Mouse (Mus musculus) cerebellum, adult (tissue): Measurements from ENCODE around the gene Catsperd.

Experiments
- ATAC-seq: cut with Nextera tagmentation; 2 replicates; pipeline ENCODE4 v1.9.2; 2017; ENCODE audit warnings: mild to moderate bottlenecking, moderate library complexity, mixed read lengths; ENCODE audit not compliant: insufficient number of reproducible peaks, low FRiP score, low TSS enrichment

Gene Catsperd

DNA sequence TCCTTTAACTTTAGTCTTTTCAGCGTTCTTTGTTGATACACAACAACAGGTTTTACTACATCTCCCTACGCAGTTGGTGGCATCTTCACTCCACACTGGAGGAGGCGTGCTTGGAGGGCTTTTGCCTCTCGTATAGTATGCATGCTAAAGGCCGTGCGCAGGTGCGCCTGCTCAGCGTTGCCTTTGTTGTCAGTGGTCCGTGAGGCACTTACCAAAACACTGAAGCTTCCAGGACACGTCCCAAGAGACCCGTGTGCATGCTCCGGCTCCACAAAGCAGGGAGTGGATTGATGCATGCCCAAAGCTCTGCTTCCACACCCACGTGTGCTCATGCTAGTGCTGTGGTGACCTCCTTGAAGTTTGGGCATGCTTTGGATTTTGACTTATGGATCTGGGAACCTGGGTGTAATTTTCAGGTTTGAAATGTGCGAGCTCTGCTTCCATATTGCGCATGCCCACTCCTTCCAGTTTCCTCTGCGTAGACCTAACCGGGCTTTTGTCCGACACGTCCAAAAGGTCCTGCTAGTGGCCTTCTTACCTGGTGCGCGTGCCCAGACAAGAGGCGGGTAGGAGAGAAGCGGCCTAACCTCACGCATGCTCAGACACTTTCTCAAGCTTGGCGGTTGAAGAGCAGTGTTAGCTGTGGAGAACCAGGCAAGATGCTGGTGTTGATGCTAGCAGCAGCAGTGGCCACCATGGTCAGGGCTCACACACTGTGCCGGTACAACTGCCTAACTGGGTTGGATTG lies at the start of gene Catsperd:
TSS of gene Catsperd (plus strand) at position 614 of the 748 bp plus-strand sequence.
- ATAC-seq = no peak

DNA sequence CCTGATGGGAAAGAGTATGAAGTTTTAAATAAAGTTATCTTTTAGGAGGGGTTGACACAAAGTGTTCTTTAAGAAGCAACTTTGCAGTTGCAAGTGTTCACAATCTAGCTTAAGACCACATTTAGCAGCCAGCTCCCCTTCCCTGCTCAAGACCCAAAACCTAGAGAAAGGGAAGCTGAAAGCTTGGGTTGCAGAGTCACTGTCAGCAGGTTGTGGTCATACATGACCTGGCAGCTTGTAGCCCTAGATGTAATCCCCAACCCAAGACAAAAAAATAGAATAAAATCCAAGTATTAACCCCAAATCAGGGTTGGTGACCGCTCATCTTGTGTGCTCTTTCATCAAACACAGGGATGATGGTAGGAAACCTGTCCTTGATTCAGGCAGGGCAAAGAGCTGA lies 44.9 kb upstream of the Catsperd start:
- ATAC-seq = no peak

DNA sequence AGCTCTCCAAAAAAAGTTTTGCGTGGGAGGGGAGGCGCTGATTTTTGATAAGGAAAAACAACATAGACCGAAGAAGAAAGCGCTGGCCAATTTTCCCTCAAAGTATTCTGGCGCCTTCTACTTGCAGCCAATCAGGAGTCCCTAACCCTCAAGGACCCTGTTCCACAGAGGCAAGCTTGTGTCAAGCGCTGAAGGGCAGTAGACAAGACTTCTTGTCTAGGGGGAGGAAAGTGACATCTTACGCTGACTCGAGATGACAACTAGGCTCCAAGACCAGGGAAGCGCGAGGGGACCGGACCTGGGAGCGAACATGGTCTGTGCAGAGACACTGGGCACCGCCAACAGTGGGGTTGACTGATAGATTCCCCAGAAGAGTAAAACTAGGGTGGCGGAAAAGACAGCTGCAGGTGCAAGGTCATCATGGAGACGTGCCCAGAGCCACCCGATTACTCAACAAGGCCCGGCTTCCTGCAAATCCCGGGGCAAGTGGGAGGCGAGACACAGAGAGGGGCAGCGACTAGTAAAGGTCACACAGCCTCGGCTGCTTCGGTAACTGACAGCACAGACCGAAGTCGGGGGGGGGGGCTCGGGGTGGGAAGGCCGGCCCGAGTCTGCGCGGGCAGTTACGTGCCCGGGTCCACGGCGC lies 44.2 kb upstream of the Catsperd start:
- no peak for ATAC-seq

DNA sequence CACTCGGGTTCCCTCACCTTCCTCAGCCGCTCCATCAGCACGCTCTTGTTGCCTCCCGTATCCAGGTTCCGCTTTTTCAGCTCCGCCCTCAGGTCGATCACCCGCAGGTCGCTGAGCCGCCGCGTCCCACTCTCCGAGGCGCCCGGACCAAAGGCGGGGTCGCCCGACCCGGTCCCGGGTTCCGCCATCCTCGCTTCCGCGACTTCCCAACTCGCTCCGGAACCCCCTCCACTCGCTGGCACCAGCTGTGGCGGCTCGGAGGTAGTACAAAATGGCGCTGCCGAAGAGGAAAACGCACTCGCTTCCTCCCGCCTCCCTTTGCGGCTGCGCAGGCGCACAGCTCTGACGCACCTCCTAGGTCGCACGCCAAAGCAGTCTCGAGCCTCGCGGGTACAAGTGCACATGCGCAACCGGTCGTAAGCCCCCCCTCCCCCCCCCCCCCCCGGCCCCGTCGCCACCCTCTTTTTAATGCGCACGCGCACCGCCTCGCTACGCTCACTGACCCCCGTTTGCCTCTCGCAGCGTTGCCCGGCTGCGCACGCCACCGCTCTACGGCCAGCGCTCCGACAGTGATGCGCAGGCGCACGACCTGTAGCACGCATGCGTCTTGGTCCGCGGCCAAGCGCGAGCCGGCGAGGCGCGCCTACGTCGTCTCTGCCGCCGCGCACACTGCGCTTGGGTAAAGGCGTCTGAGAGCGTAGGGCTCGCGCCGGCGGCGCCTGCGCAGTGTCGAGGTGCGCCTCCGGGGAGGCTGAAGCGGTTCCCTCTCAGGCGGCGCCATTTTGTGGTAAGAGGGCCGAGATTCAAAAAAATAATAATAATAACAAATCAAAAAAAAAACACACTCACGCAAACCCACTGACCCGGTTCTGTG lies 43.4 kb upstream of the Catsperd start, which contains the start of the genes Safb2 and Safb:
TSS of gene Safb2 (minus strand) at position 329 of the 874 bp plus-strand sequence.
TSS of gene Safb (plus strand) at position 569 of the 874 bp plus-strand sequence.
- peak; percentile 77 for ATAC-seq

DNA sequence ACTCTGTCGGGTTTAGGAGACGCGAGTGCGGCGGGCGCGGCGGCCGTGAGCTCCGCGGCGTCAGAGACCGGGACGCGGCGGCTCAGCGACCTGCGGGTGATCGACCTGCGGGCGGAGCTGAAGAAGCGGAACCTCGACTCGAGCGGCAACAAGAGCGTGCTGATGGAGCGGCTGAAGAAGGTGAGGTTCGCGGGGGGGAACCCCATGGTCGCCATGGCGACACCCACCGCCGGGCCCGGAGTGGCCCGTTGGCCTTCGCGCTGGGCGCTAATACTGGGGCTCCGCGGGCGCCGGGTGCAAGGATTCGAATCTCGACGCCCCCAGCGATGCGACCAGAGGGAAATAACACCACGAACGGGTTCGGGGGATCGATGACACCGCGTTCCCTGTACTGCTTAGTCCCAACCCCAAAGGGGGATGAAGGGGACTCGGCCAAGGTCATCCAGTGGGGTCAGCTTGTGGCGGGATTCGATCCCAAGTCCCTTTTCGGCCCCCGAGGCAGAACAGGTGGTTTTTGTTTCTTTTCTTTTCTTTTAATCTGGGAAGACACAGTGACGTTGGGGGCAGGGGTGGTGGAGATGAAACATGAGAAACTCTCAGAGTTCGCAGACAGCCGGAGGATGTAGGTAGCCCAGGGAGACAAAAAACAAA lies 42.6 kb upstream of the Catsperd start:
- ATAC-seq = peak; percentile 29; the same call in 1 of the 2 replicates

DNA sequence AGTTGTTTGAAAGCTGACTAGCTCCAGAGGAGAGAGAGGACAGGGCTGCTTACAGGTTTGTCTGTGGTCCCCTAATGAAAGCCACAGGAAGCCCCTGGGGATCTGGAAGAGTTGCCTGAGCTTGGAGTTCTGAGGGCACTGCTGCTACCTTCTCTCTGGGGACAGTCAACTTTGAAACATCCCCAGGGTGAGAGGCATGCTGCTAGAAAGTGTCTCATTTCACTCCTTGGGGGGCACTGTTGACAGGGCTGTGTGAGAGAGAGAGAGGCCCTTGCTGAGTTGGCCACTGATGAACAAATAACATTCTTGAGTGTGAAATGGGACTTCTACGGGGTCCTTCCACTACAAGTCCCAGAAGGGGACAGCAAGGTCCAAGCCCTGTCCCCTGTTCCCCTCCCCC lies 40.2 kb upstream of the Catsperd start:
- no peak for ATAC-seq

DNA sequence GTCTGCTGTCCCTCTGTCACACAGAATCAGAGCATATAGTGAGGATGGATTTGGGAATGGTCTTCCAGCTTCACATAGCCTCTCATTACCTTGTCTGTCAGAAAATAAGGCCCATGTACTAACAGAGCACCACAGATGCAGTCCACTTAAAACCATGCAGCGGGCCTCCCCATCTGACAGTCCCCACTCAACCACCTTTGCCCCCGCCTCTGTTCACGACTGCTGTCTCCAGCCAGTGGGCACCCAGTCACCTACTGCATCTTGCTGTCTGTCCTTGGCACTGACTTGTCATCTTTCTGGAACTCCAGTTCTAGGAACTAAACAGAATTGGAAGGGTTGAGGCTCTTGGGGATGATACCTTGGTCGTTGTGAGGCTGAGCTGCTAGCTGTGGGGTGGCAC lies 39.0 kb upstream of the Catsperd start:
- ATAC-seq = no peak

DNA sequence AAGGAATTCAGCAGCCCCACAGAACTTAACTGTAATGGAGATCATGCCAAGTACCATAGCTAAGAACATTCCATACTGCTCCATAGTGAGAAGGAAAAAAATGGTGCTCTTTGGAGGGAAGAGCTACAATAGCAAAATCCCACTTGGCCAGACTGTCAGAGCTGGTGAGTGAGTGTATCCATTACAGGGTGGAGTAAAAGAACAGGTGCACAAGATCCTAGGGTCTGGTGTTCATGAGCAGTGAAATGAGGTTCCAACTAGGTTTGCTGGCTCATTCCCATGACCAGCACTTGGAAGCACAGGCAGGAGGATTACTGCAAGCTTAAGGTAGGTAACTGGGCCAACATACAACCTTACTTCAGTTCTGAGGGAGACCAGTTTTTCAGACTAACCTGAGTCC lies 35.4 kb upstream of the Catsperd start:
- no peak for ATAC-seq

DNA sequence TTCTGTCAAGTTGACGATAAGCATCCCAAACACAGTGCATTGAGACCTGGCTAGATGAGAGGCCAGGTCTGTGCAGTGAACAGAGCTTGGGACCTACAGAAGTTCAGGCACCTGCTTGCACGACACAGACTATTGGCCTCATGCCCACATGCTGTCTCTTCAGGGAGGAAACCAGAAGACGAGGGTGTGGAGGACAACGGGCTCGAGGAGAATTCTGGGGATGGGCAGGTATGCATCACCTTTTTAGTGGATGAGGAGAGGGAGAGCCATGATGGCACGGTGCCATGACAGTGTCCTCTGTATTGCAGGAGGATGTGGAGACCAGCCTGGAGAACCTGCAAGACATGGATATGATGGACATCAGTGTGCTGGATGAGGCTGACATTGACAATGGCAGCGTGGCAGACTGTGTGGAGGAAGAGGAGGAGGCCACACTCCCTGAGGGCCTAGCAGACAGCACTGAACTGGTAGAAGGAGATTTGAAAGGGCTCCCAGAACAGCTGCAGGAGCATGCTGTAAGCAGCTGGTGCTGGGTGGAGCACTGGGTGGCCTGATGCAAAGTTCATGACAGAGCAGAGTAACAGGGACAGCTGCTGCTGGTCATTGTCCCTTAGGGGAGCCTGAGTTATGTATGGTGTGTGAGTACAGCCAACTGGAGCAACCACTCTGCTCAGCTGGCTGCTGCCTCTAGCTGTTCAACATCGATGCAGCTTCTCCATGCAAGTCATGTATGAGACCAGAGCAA lies 34.2 kb upstream of the Catsperd start:
- ATAC-seq = no peak

DNA sequence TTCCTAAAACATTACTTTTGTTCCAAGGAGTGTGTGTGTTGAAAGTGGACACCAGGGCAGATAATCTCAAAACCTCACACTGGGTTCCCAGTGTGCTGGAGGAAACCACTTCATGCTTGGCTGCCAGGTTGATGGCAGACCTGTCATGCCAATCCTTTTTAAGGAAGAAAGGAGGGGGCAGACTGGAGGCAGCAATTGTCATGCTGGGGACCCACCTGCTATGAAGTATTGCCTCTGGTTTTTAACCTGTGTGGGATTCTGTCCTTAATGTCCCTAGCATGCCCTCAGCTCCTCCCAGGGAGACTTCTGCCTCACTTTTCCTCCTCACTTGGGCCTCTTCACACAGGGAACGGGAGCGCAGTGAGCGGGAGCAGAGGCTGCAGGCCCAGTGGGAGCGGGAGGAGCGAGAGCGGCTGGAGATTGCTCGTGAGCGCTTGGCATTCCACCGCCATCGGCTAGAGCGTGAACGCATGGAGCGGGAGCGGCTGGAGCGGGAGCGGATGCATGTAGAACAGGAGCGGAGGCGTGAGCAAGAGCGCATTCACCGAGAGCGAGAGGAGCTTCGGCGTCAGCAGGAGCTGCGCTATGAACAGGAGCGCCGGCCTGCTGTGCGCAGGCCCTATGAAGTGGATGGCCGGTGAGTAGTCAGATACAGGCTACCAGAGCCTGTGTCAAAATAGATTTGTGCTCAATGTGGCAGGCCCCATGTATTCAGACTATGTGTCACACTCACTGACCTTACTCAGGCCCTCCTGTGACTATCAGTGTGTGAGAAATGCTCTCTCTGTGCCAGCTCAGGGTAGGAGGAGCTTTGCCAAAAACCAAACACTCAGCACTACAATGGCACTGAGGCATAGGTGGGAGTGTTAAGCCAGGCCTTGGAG lies 24.5 kb upstream of the Catsperd start:
- ATAC-seq = no peak

DNA sequence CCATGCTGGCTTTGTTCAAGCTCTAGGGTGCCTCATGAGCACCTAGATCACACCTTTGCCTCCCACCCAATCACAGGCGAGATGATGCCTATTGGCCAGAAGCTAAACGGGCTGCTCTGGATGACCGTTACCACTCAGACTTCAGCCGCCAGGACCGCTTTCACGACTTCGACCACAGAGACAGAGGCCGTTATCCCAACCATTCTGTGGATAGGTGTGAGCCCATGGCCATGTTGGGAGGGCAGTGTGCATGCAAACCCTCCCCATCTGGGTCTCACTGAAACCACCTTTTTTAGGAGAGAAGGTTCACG lies 23.9 kb upstream of the Catsperd start:
- ATAC-seq = no peak

DNA sequence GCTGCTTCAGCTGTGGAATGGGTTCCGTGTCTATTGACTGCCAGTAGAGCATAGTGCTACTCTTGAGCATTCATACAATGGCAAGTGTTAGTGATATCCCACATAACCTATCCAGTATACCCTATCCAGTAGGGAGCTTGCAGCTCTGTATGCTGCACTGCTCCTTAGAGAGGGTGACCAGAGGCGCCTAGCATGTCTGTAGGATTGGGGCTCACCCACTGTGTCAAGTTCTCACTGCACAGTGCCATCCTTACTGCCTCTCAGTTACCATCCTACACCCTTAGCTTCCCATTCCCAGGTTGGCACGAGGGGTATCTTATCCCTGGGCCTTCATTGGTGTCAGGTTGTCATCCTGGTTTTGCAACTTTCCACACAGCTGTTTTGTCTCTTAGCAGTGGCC lies 23.5 kb upstream of the Catsperd start:
- ATAC-seq = no peak

DNA sequence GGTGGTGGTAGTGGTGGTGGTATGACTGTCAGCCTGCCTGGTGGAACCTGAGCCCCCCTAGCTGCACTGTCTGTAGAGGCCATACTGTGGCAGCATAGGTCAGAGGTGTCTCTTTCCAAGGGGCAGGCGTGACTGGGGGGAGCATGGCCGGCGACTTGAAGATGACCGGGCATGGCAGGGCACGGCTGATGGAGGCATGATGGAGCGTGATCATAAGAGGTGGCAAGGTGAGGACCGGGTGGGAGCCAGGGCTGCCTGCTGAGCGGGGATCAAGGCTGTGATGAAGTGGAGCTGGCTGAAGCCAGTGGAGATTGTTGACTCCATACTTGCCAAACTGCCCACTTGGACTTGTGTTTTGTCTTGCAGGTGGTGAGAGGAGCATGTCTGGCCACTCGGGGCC lies 22.5 kb upstream of the Catsperd start:
- no peak for ATAC-seq

DNA sequence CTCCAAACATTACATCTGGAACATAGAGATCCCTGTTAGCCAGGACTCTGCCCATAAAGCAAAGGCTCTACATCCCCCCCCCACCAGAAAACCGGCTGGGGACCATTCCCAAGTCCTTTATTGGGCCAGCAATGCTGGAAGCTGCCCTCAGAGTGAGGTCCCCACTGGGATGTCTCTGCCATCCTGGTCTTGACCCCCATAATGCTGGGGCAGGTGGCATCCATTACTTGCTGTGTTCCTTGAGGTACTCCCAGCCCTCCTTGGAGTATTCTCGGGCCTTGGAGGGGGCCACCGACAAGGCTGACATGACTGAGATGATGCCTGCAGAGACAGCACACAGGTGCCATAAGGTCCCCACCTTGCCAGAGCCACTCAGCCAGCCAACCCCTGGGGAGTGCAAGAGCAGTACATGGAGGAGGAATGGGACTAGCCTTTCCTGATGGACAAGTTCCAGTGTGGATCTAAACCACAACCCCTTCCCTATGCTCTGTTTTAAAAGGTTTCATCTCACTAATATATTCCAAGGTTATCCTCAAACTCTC lies 20.4 kb upstream of the Catsperd start:
- no peak for ATAC-seq

DNA sequence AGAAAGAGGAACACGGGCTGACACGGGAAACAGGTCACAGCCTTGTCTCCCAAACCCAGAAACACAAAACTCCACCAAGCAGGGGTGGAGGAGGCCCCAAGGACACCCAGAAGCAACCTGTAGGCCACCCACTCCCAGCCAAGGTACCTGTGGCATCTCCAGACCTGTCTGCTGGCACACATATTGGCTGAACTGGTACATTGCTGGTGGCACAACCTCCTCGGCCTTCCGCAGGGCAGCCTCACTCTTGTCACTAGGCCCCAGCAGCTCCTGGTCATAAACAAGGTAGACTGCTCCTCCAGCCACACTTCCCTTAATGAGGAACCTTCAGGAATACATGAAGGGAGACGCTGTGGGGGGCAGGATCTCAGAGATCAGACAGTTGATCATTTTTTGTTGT lies 19.2 kb upstream of the Catsperd start:
- ATAC-seq = no peak

DNA sequence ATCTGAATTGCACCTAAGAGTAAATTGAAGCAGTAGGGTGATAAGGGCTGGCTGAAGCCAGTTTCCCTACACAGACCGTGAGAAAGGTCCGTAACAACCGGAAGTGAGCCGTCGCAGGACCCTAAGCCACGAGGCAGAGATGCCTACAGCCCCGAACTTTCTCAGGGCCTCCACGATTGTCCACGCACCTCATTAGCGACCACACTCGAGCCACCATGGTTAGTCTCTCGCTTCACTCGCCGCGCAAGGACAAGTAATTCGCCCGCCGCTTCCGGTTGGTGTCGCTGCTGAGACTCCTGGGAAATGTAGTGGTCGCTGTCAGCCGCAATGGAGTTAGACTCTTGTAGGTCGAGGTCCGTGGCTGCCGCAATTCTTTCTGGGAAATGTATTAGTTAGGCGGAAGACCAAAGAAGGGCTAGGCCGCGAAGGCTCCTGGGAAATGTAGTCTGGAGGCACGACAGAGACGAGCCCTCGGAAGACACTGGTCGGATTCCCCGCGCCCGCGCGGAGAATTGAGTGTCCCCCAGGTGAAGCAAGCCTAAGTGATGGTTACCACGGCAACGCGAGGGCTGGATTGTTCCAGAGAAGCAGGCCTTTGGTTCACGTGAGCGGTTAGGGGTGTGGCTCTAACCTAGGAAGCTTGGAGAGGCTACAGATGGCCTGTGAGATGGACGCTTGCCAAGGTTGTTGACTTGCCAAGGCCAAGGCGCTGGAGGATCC lies 18.3 kb upstream of the Catsperd start, which contains the start of gene 2410015M20Rik:
TSS of gene 2410015M20Rik (minus strand) at position 320 of the 720 bp plus-strand sequence.
- ATAC-seq = peak; percentile 85

DNA sequence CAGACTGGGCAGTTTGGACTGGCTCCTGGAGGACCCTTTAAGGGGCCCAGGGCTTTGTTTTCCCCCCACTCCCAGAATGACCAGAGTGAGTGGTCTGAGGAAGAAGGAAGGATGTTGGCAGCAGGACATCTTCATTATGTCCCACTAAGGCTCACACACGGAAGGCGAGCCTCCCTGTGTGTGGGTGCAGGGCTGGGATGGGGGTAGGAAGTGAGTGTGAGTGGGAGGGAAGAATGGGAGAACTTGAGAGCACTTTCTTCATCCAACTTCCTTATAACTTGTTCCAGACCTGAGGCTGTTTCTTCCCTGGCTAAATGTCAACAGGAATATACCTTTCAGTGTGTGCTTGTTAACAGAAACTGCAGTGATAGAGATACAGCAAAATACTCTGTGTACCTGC lies 16.6 kb upstream of the Catsperd start:
- ATAC-seq = no peak
